ENCODE assay signal across 8 mouse cellular contexts in genomic region chr11:50886231-50886932, GRCm38 (mm10). TPM values are rescaled to one million over a fixed set of nuclear protein-coding genes. Genes with fewer than 3 reads are reported as not detected.
A peak's percentile ranks its signal among the peaks of the same experiment; 100 is the strongest.
DNase-seq lines count a peak whose midpoint lies in the region; ATAC-seq lines count a peak whose summit lies in the region.
"Had no signal": no experiment of that assay in that cellular context is flagged by ENCODE, and none has a peak within 500 bp of the region (broad histone marks: within the 10 kb centered on the region; RNA-seq: fewer than 3 reads in every experiment).

No protein-coding gene starts in this region.

- H3K27me3 ChIP-seq in heart, embryonic 16.5 days (ENCODE audit: control insufficient read depth, insufficient read depth, low read length), result no peaks in the 10 kb centered on the region
- H3K27me3 ChIP-seq in limb, embryonic 13.5 days, result no peaks in the 10 kb centered on the region

- peak overlapping the region; percentile 29 for H3K9ac ChIP-seq in heart, embryonic 16.5 days (ENCODE audit: low read length)
- H3K9ac ChIP-seq in limb, embryonic 13.5 days, result peak overlapping the region; percentile 75
- H3K9ac ChIP-seq: liver, embryonic 14.5 days had no signal

- H3K4me1 ChIP-seq in heart, embryonic 16.5 days (ENCODE audit: control insufficient read depth, insufficient read depth, low read length), result peaks cover 6% of the 10 kb centered on the region
- peaks cover 10% of the 10 kb centered on the region for H3K4me1 ChIP-seq in limb, embryonic 13.5 days

- no peak for ATAC-seq in heart, embryonic 16.5 days (replicated peaks; ENCODE audit: extremely low read depth, insufficient read depth, low FRiP score)
- ATAC-seq in limb, embryonic 13.5 days (ENCODE audit: low FRiP score, low read depth), result no peak

- peaks cover 2% of the 10 kb centered on the region; the same call in 1 of the 2 replicates for H3K36me3 ChIP-seq in heart, embryonic 16.5 days (ENCODE audit: control insufficient read depth, insufficient read depth)
- peaks cover 41% of the 10 kb centered on the region for H3K36me3 ChIP-seq in limb, embryonic 13.5 days

- WGBS in heart, embryonic 16.5 days, result 51% methylated on average over 8 of the region's 8 CpGs
- WGBS in limb, embryonic 13.5 days, result 42% methylated on average over 8 of the region's 8 CpGs

- H3K4me2 ChIP-seq in heart, embryonic 16.5 days (ENCODE audit: low read depth, low read length), result peak overlapping the region; percentile 74
- peak overlapping the region; percentile 74 for H3K4me2 ChIP-seq in limb, embryonic 13.5 days (replicated peaks)

- H3K27ac ChIP-seq in heart, embryonic 16.5 days (ENCODE audit: low read length), result no peak overlapping the region
- H3K27ac ChIP-seq in limb, embryonic 13.5 days, result no peak overlapping the region
- H3K27ac ChIP-seq: liver, embryonic 14.5 days had no signal

- no peaks in the 10 kb centered on the region for H3K9me3 ChIP-seq in heart, embryonic 16.5 days (replicated peaks; ENCODE audit: control insufficient read depth, low read length)
- H3K9me3 ChIP-seq in limb, embryonic 13.5 days, result no peaks in the 10 kb centered on the region; the same call in 1 of the 2 replicates

- DNase-seq in lung, postnatal 10 days, result peak; percentile 6
- DNase-seq in lung, adult 18-20 months, result no peak
- peak; percentile 39 for DNase-seq in cerebellum, adult 9-10 months
- no peak for DNase-seq in adipocyte (ENCODE audit: low spot score)
- no peak for DNase-seq in spleen, postnatal 14 days (ENCODE audit: low spot score in 2 of 2)

- H3K4me3 ChIP-seq in heart, embryonic 16.5 days (ENCODE audit: low read length), result peak overlapping the region; percentile 56
- H3K4me3 ChIP-seq in limb, embryonic 13.5 days, result peak overlapping the region; percentile 56

RNA-seq across cellular contexts. Expression of gene Zfp454, which starts 1.1 kb away (rescaled TPM):
- 2.4 and 2.5 TPM in 2 replicates for polyA plus RNA-seq in heart, embryonic 16.5 days (2015; fragmentation: Nextera tagmentation; extraction: Ambion mirVana)
- polyA plus RNA-seq in limb, embryonic 13.5 days (2015; fragmentation: Nextera tagmentation; extraction: Ambion mirVana), result 12.8 and 13.1 TPM in 2 replicates

RNA-seq across cellular contexts. Expression of gene Zfp2, which starts 29.6 kb away (rescaled TPM):
- 5.9 and 6.9 TPM in 2 replicates for polyA plus RNA-seq in heart, embryonic 16.5 days (2015; fragmentation: Nextera tagmentation; extraction: Ambion mirVana)
- polyA plus RNA-seq in limb, embryonic 13.5 days (2015; fragmentation: Nextera tagmentation; extraction: Ambion mirVana), result 12.7 and 14.3 TPM in 2 replicates

RNA-seq across cellular contexts. Expression of gene Grm6, which starts 35.9 kb away (rescaled TPM):
- not detected in 2 replicates for polyA plus RNA-seq in heart, embryonic 16.5 days (2015; fragmentation: Nextera tagmentation; extraction: Ambion mirVana)
- not detected in 2 replicates for polyA plus RNA-seq in limb, embryonic 13.5 days (2015; fragmentation: Nextera tagmentation; extraction: Ambion mirVana)

RNA-seq across cellular contexts. Expression of gene Zfp879, which starts 45.0 kb away (rescaled TPM):
- 0.35 and 0.72 TPM in 2 replicates for polyA plus RNA-seq in heart, embryonic 16.5 days (2015; fragmentation: Nextera tagmentation; extraction: Ambion mirVana)
- 0.94 and 1.00 TPM in 2 replicates for polyA plus RNA-seq in limb, embryonic 13.5 days (2015; fragmentation: Nextera tagmentation; extraction: Ambion mirVana)

RNA-seq across cellular contexts. Expression of gene Zfp354b, which starts 45.1 kb away (rescaled TPM):
- 0.81 and 1.1 TPM in 2 replicates for polyA plus RNA-seq in heart, embryonic 16.5 days (2015; fragmentation: Nextera tagmentation; extraction: Ambion mirVana)
- 1.4 and 2.1 TPM in 2 replicates for polyA plus RNA-seq in limb, embryonic 13.5 days (2015; fragmentation: Nextera tagmentation; extraction: Ambion mirVana)

Comparison
In these comparisons a context has a peak if more than half of its experiments do, and no peak if none do; other contexts are left out.
1. DNase-seq: peak in lung, postnatal 10 days (single experiment) and cerebellum, adult 9-10 months (single experiment); none in lung, adult 18-20 months (0 of 2), adipocyte (single experiment) and spleen, postnatal 14 days (0 of 2).